Mouse (Mus musculus) hindbrain, embryonic 16.5 days (tissue): ENCODE results near the gene Krt20. TPM values are rescaled to one million over a fixed set of nuclear protein-coding genes. Genes with fewer than 3 reads are reported as not detected.

ENCODE experiments used
- polyA plus RNA-seq: library from polyadenylated mRNA; unstranded; fragments of >200 nt; fragmentation: Nextera tagmentation; extraction: Ambion mirVana; gene quantifications from 2 replicates; pipeline ENCODE4 v1.2.1, GENCODE M21; 2015

The Krt20 gene
- polyA plus RNA-seq, 1 experiment from 2014 or later, result 0.10 TPM

Other genes starting within 250 kb of the Krt20 start
- 225 and 246 TPM in 2 replicates for gene Smarce1, start 207.1 kb downstream of the Krt20 start, polyA plus RNA-seq
- 10.9 and 14.3 TPM in 2 replicates for gene Krt222, start 194.1 kb downstream of the Krt20 start, polyA plus RNA-seq
- 0.08 TPM in 1 of 2 replicates, not detected in the other for gene Krt24, start 152.9 kb downstream of the Krt20 start, polyA plus RNA-seq
- 0.67 and 1.4 TPM in 2 replicates for gene Krt25, start 115.2 kb downstream of the Krt20 start, polyA plus RNA-seq
- 0.37 and 0.41 TPM in 2 replicates for gene Krt26, start 100.2 kb downstream of the Krt20 start, polyA plus RNA-seq
- gene Krt27, start 87.0 kb downstream of the Krt20 start, polyA plus RNA-seq, result 0.10 and 0.41 TPM in 2 replicates
- 0.52 and 0.55 TPM in 2 replicates for gene Krt28, start 63.2 kb downstream of the Krt20 start, polyA plus RNA-seq
- gene Krt10, start 48.8 kb downstream of the Krt20 start, polyA plus RNA-seq, result 22.8 and 27.5 TPM in 2 replicates
- gene Krt12, start 15.9 kb downstream of the Krt20 start, polyA plus RNA-seq, result 0.19 TPM in 1 of 2 replicates, not detected in the other
- gene Krt23, start 55.0 kb upstream of the Krt20 start, polyA plus RNA-seq, result 0.19 and 0.22 TPM in 2 replicates
- not detected in 2 replicates for gene Krt39, start 83.2 kb upstream of the Krt20 start, polyA plus RNA-seq
- not detected in 2 replicates for gene Krt40, start 105.0 kb upstream of the Krt20 start, polyA plus RNA-seq
- not detected in 2 replicates for gene Krtap3-3, start 112.7 kb upstream of the Krt20 start, polyA plus RNA-seq
- gene Krtap3-2, start 118.7 kb upstream of the Krt20 start, polyA plus RNA-seq, result not detected in 2 replicates
- not detected in 2 replicates for gene Gm11939, start 121.3 kb upstream of the Krt20 start, polyA plus RNA-seq
- gene Krtap3-1, start 128.5 kb upstream of the Krt20 start, polyA plus RNA-seq, result not detected in 2 replicates
- gene Krtap1-5, start 142.9 kb upstream of the Krt20 start, polyA plus RNA-seq, result not detected in 2 replicates
- not detected in 2 replicates for gene Krtap1-4, start 145.5 kb upstream of the Krt20 start, polyA plus RNA-seq
- not detected in 2 replicates for gene Krtap1-3, start 153.2 kb upstream of the Krt20 start, polyA plus RNA-seq
- gene Krtap9-3, start 160.0 kb upstream of the Krt20 start, polyA plus RNA-seq, result not detected in 2 replicates
- not detected in 2 replicates for gene Gm11938, start 165.2 kb upstream of the Krt20 start, polyA plus RNA-seq
- not detected in 2 replicates for gene Gm11937, start 172.0 kb upstream of the Krt20 start, polyA plus RNA-seq
- gene Krtap2-4, start 176.7 kb upstream of the Krt20 start, polyA plus RNA-seq, result not detected in 2 replicates
- not detected in 2 replicates for gene Gm11562, start 182.3 kb upstream of the Krt20 start, polyA plus RNA-seq
- not detected in 2 replicates for gene Krtap4-1, start 190.1 kb upstream of the Krt20 start, polyA plus RNA-seq
- gene Krtap4-2, start 196.9 kb upstream of the Krt20 start, polyA plus RNA-seq, result not detected in 2 replicates
- not detected in 2 replicates for gene Krtap4-7, start 205.9 kb upstream of the Krt20 start, polyA plus RNA-seq
- not detected in 2 replicates for gene Gm11555, start 212.1 kb upstream of the Krt20 start, polyA plus RNA-seq
- not detected in 2 replicates for gene Gm11563, start 220.8 kb upstream of the Krt20 start, polyA plus RNA-seq
- not detected in 2 replicates for gene Krtap4-6, start 227.8 kb upstream of the Krt20 start, polyA plus RNA-seq